Mouse (Mus musculus): Measurements from ENCODE around the gene Ccl4. TPM values are rescaled to one million over a fixed set of nuclear protein-coding genes. Genes with fewer than 3 reads are reported as not detected.

Ccl4 gene
- not detected for total RNA-seq (2021)

- no peak for DNase-seq
- intact Hi-C loops (cut with DNase I), result no loop called here
These were observed at the start of gene Ccl4 for GRCm38 (mm10) chr11:83662204-83662603. Gene Ccl4, plus strand, starts transcription at chr11:83662584.

DNA sequence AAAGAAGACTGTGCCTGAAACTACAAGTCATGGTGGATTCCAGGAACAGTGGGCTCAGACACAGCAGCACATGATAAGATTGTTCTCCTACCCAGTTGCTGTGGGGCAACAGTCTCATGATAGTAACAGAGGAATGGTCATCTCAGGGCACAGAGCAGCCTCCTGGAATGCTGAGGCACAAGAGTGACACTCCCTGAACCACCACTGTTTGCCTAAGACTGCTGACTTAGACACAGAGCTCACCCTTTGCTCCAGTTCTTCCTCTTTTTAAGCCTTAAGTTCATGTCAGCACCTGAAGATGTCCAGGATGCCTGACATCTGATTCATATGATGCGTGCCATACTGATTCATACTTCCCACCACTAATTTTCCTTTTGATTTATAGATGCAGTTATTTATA lies 45.8 kb upstream of the Ccl4 start:
- intact Hi-C loops (cut with DNase I), result no loop called here
- no peak for DNase-seq

GRCm38 (mm10) chr11:83618238-83618637 lies 44.1 kb upstream of the Ccl4 start:
- DNase-seq, result no peak
- intact Hi-C loops (cut with DNase I), result no loop called here

DNA sequence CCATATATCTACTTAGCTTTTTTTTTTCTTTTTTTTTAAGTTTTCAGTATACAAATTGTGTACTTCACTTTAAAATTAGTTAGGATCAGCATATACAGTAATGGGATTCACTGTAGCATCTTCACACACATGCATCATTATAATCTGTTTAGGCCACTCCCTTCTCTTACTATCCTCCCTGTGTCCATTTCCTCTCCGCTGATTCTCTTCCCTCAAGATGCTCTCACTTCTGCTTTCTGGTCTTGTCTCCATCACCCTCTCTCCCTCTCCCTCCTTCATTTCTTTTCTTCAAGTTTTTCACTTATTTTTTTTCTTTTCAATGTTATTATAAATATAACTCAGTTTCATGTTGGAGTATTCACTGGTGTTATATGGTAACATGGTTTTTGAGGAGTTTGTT lies 43.3 kb upstream of the Ccl4 start:
- intact Hi-C loops (cut with DNase I), result no loop called here
- DNase-seq, result no peak

- DNase-seq, result no peak
These were observed 38.8 kb upstream of the Ccl4 start for GRCm38 (mm10) chr11:83623586-83623985.

GRCm38 (mm10) chr11:83628808-83629207 lies 33.6 kb upstream of the Ccl4 start:
- DNase-seq, result no peak
- intact Hi-C loops (cut with DNase I), result no loop called here

More at GRCm38 (mm10) chr11:83623586-83623985, 38.8 kb upstream of the Ccl4 start:
- intact Hi-C loops (cut with DNase I), result no loop called here

GRCm38 (mm10) chr11:83630630-83631029 lies 31.8 kb upstream of the Ccl4 start:
- intact Hi-C loops (cut with DNase I), result no loop called here

GRCm38 (mm10) chr11:83631065-83631464 lies 31.3 kb upstream of the Ccl4 start:
- DNase-seq, result no peak
- intact Hi-C loops (cut with DNase I), result no loop called here

More at GRCm38 (mm10) chr11:83630630-83631029, 31.8 kb upstream of the Ccl4 start:
- no peak for DNase-seq

DNA sequence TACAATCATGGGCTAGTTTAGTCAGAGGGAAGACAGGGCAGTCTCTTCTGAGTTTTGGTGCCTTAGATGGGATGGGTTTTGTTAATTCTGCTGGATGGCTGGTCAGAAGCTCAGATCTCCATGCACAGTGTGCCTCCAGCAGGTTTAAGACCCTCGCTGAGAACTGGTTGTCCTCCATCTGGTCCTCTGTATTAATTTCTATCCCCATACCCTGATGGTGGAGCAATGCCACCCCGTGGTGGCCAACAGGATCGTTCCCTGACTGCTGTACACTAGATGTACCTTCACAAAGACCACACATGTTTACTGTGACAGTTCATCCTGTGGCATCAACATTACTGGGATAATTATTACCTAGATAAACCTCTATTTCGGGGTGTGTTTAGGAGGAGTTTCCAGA lies 29.6 kb upstream of the Ccl4 start:
- peak in 1 of 2 experiments; percentile 44 for DNase-seq
- intact Hi-C loops (cut with DNase I), result loop anchor here (2.0 kb wide), 2 partner anchors 76 to 106 kb away; no protein-coding TSS in a partner anchor

DNA sequence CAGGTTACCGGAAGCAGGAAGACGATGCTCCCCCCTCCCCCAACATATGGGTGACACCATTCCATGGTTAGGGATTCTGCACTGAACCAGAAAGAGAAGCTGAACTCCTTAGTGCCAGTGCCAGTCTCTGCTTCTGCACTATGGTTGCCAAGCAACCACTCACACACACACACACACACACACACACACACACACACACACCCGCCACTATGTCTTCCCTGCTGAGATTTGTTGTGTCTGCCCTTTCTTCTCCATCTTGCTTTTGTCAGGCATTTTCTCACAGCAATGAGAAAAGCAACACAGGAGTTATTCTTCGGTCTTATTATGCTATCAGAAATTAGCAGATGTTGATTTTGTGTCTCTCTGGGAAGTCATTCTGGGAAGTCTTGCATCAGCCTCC lies 28.0 kb upstream of the Ccl4 start:
- intact Hi-C loops (cut with DNase I), result no loop called here
- no peak for DNase-seq

GRCm38 (mm10) chr11:83634898-83635297 lies 27.5 kb upstream of the Ccl4 start:
- intact Hi-C loops (cut with DNase I), result no loop called here
- DNase-seq, result no peak

DNA sequence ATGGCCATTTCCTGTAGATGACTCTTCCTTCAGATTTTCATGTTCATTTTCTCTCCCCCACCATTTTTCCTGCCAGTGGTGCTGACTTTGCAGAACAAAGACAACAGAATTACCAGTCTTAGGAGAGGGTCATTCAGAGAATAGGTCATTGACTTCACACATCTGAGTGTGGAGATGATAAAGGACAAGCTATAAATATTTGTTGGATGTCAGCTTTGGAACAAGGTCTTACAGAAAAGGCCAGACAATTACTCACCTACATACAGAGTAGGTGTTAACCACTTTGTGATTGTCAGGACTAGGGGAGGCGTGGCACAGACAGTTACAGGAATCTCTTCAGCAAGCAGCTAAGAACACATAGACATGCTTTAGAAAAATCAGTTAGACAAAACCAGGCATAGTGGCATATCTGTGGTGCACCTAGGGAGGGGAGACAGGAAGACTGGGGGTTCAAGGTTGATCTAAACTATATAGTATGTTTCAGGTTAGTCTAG lies 25.6 kb upstream of the Ccl4 start:
- peak; percentile 37 to 52 for DNase-seq
- intact Hi-C loops (cut with DNase I), result no loop called here

DNA sequence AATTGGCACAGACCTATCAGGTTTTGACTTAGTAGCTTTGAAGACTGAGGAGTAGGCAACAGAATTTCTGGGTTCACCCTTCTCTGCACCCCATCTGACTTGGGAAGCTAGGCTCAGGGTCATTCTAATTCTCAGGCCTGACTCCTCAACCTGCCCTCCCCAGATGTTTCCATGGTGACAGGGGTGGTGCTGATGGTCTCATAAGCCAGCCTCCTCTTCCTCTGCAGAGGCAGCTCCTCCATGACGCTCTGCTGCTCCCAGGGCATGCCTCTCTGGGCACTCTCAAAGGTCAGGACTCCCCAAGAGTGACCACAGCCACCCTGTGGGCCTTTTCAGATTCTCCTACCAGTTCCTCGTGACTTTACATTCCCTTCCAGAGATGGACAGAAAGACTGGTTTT lies 23.4 kb upstream of the Ccl4 start:
- intact Hi-C loops (cut with DNase I), result no loop called here
- no peak for DNase-seq

DNA sequence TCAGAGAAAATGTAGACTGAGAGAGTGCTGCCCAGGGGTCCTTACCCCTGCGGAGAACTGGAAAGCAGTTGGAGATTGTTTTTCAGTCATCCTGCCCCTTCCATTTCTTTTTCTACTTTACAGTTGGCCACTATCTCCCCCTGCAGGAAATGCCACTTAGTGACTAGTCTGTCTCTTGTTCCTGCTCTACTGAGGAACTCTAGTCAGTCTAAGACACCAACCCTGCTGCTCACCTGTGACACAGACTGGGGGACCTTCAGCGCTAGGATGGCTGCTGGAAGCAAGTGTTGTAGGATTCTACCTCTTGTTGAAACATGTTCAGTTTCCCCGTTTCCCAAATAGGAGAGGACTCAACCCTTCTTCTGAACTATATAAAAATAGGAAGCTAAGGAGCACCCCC lies 22.9 kb upstream of the Ccl4 start:
- DNase-seq, result peak; percentile 34 to 38
- intact Hi-C loops (cut with DNase I), result no loop called here

DNA sequence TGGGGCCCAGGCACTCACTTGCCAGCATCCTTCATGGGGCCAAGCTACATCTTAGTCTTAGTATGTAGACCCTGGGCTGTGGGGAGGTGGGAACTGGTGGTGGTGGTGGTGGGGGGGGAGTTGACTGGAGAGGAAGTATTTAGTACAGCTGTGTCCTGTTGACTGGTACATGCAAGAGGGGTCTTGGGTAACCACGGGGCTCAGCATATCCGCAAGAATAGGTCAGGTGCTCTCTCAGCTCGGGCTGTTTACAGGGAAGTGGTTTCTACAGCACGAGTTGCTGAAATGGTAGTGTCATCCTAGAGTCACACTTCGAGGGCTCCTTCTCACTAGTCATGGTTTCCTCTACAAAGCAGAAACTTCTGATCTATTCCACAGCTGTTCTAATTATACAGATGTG lies 22.2 kb upstream of the Ccl4 start:
- intact Hi-C loops (cut with DNase I), result no loop called here
- peak in 1 of 2 experiments; percentile 18 for DNase-seq

DNA sequence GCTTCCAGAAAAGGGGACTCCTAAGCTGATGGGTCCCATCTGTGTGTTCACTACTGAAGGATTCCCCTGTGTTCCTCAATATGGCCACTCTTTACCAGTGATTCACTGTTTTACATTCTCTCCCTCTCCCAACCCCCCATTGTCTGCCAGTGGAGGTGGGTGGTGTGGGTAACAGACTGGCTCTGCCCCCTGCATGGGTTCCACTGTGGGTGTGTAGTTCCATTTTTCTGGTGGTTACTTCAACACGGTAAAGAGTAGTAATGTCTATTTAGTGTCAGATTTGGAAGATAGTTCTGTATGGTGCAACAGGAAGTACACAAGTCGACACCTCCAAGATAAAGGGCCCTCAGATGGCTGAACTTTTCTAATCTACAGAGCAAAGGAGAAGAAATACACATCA lies 21.2 kb upstream of the Ccl4 start:
- DNase-seq, result no peak
- intact Hi-C loops (cut with DNase I), result no loop called here

GRCm38 (mm10) chr11:83645521-83645920 lies 16.9 kb upstream of the Ccl4 start, which contains the start of gene Rpl9-ps1:
Gene Rpl9-ps1, minus strand, starts transcription at chr11:83645621.
- no peak for DNase-seq
- intact Hi-C loops (cut with DNase I), result no loop called here

DNA sequence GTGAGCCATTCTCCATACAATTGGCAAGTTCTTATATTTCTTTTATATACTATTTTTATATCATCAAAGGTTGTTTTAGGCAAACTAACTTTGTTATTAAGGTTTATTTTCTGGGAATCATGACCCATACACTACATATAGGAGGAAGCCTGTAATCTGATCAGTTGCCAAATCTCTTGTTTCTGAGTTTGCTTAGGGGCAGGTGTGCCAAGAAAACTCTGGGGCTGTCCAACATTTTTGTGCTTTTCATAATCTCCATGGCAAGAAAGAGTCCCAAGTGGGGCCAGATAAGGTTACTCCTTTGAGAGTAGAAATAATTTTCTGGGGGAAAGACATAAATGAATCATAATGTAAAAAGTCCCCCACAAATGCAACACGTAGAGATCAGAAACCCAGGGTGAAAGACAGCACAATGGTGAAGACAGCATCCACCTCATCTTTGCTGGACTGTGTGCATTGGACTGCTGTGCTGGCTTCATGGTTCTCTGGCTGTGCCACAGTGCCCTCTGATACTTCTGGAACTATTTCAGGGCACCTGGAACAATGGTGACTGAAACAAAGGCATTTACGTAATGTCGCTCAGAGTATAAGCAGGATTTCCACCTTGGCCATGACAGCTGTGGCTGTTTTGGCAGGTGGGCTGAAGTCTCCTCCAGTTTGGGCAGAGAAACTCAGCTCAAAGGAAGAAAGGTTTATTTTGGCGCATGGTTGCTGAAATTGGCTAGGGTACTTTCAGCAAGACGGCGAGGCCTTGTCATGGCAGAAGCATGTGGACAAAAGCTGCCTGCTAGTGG lies 15.8 kb upstream of the Ccl4 start:
- intact Hi-C loops (cut with DNase I), result no loop called here

GRCm38 (mm10) chr11:83649305-83649841 lies 13.0 kb upstream of the Ccl4 start, which contains the start of gene Ccl3:
Gene Ccl3, minus strand, starts transcription at chr11:83649355.
- DNase-seq, result no peak

More for the DNA sequence above, 15.8 kb upstream of the Ccl4 start:
- DNase-seq, result no peak

GRCm38 (mm10) chr11:83654606-83655005 lies 7.8 kb upstream of the Ccl4 start:
- intact Hi-C loops (cut with DNase I), result no loop called here

More at GRCm38 (mm10) chr11:83649305-83649841, 13.0 kb upstream of the Ccl4 start, which contains the start of gene Ccl3:
- intact Hi-C loops (cut with DNase I), result no loop called here

DNA sequence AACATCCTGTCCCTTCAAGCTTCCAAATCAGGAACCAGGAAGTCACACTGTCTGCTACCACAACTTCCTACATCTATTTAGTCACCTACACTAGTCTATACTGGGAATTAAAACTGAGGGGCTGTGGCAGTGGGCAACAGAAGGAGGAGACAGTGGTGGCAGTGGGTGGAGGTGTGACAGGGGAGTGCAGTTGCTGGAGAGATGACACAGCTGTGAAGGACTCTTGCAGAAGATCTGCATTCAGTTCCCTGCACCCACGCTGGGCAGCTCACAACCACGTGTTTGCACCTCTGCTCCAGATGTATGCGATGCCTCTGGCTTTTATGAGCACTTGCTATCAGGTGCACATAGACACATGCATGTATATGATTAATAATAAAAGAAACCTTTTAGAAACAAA lies 4.9 kb upstream of the Ccl4 start:
- no peak for DNase-seq
- intact Hi-C loops (cut with DNase I), result no loop called here

More at GRCm38 (mm10) chr11:83654606-83655005, 7.8 kb upstream of the Ccl4 start:
- DNase-seq, result no peak

- DNase-seq, result no peak
- intact Hi-C loops (cut with DNase I), result no loop called here
These were observed 3.6 kb upstream of the Ccl4 start for GRCm38 (mm10) chr11:83658797-83659196.

All from heart, postnatal 10 days (tissue).